Mouse (Mus musculus) small intestine, adult 2 months (tissue): Measurements from ENCODE around the gene Trim67. TPM values are rescaled to one million over a fixed set of nuclear protein-coding genes. Genes with fewer than 3 reads are reported as not detected.

Experiments used
- H3K27ac ChIP-seq: fragments of 200-500 bp; 2 replicates; pipeline ENCODE4 v1.5.1; 2012; ENCODE audit warnings: low read depth, low read length, control low read depth, inconsistent platforms; ENCODE audit not compliant: insufficient read depth
- H3K27me3 ChIP-seq: fragments of 200-500 bp; 2 replicates; pipeline ENCODE4 v1.6.1; 2012; ENCODE audit warnings: mild to moderate bottlenecking, moderate library complexity, low read length, inconsistent platforms; ENCODE audit not compliant: control insufficient read depth, insufficient read depth
- H3K36me3 ChIP-seq: fragments of 200-500 bp; 2 replicates; pipeline ENCODE4 v1.6.1; 2012; ENCODE audit warnings: mild to moderate bottlenecking, low read length, control low read depth, inconsistent platforms; ENCODE audit not compliant: control insufficient read depth, insufficient read depth
- H3K4me1 ChIP-seq: fragments of 200-500 bp; 2 replicates; pipeline ENCODE4 v1.6.1; 2012; ENCODE audit warnings: low read length, inconsistent platforms, mixed read lengths; ENCODE audit not compliant: control insufficient read depth, insufficient read depth, insufficient read length
- H3K4me3 ChIP-seq: fragments of 200-500 bp; 2 replicates; pipeline ENCODE4 v1.5.1; 2012; ENCODE audit warnings: low read depth, mild to moderate bottlenecking, control low read depth, inconsistent platforms, low read length, moderate library complexity
- CTCF ChIP-seq: fragments of 200-500 bp; IDR thresholded peaks from 2 replicates; pipeline ENCODE4 v1.5.1; 2012; ENCODE audit warnings: low read depth, mild to moderate bottlenecking, control low read depth, inconsistent platforms, low read length, moderate library complexity, mixed read lengths; ENCODE audit not compliant: insufficient replicate concordance, insufficient read length; ENCODE audit errors: extremely low read depth
- POLR2A ChIP-seq: fragments of 200-500 bp; IDR thresholded peaks from 2 replicates; pipeline ENCODE4 v1.6.1; 2012; ENCODE audit warnings: low read depth, mild to moderate bottlenecking, control low read depth, inconsistent platforms, low read length, moderate library complexity
- WGBS: fragments of 180-500 bp; shearing (Covaris S2); methylation state at CpG from one replicate; pipeline ENCODE4 v1.1.7; 2018; 5-methylcytosine and 5-hydroxymethylcytosine counted together
- polyA plus RNA-seq: library from polyadenylated mRNA; depleted of rRNA; stranded (reverse); fragments of >200 nt; gene quantifications from 2 replicates; pipeline ENCODE4 v1.2.3, GENCODE M21; 2012

Trim67 gene
- polyA plus RNA-seq, 1 experiment: 0.05 TPM

- no peaks in the 10 kb centered on the region for H3K36me3 ChIP-seq
- no peak overlapping the region for H3K4me3 ChIP-seq
- 0 out of 2 replicates have a peak, but pooled peaks cover 3% of the 10 kb centered on the region for H3K27me3 ChIP-seq
- H3K4me1 ChIP-seq: no peaks in the 10 kb centered on the region
- 34% methylated on average over 11 of the region's 11 CpGs for WGBS
- no peak overlapping the region for H3K27ac ChIP-seq
- TF ChIP-seq POLR2A: no peak
- TF ChIP-seq CTCF: no peak
These were observed 27.2 kb downstream of the Trim67 start for GRCm38 (mm10) chr8:124820125-124820524.

- H3K4me1 ChIP-seq: no peaks in the 10 kb centered on the region; the same call in none of the 2 replicates
- WGBS: 86% methylated on average over 6 of the region's 6 CpGs
- TF ChIP-seq CTCF: no peak
- H3K36me3 ChIP-seq: no peaks in the 10 kb centered on the region
- no peak overlapping the region for H3K4me3 ChIP-seq
- H3K27ac ChIP-seq: no peak overlapping the region
- H3K27me3 ChIP-seq: 0 out of 2 replicates have a peak, but pooled peaks cover 3% of the 10 kb centered on the region
These were observed 30.6 kb downstream of the Trim67 start for GRCm38 (mm10) chr8:124823497-124823896.

DNA sequence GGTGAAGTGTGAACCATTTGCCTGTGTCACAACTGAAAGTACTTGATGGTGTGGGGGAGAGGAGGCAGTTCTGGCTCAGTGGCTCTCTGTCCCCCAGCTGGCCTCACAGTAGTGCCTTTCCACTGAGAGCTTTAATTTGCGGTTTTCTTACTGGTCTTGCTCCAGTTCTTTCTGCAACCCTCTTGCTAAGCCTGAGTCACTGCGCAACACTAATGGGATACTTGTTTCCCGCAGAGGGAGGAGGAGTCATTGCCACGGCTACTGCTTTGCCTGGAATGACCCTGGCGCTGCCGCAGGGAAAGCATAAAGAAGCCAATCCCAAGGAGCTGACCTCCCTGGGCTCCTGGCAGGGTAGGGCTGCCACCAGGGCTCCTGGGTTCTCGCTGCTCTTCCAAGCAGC is 33.8 kb downstream of the Trim67 start:
- H3K27me3 ChIP-seq: no peaks in the 10 kb centered on the region
- 35% methylated on average over 7 of the region's 7 CpGs for WGBS
- H3K27ac ChIP-seq: no peak overlapping the region
- no peaks in the 10 kb centered on the region for H3K36me3 ChIP-seq
- H3K4me3 ChIP-seq: no peak overlapping the region
- H3K4me1 ChIP-seq: no peaks in the 10 kb centered on the region; the same call in none of the 2 replicates
- TF ChIP-seq POLR2A (no peak), CTCF (no peak)

GRCm38 (mm10) chr8:124827387-124827786 is 34.5 kb downstream of the Trim67 start:
- TF ChIP-seq CTCF (peak; percentile 79; the same call in 1 of the 2 replicates), POLR2A (no peak)
- no peaks in the 10 kb centered on the region for H3K36me3 ChIP-seq
- H3K27ac ChIP-seq: no peak overlapping the region
- H3K4me1 ChIP-seq: no peaks in the 10 kb centered on the region; the same call in none of the 2 replicates
- 5% methylated on average over 5 of the region's 5 CpGs for WGBS
- no peak overlapping the region for H3K4me3 ChIP-seq
- no peaks in the 10 kb centered on the region for H3K27me3 ChIP-seq

DNA sequence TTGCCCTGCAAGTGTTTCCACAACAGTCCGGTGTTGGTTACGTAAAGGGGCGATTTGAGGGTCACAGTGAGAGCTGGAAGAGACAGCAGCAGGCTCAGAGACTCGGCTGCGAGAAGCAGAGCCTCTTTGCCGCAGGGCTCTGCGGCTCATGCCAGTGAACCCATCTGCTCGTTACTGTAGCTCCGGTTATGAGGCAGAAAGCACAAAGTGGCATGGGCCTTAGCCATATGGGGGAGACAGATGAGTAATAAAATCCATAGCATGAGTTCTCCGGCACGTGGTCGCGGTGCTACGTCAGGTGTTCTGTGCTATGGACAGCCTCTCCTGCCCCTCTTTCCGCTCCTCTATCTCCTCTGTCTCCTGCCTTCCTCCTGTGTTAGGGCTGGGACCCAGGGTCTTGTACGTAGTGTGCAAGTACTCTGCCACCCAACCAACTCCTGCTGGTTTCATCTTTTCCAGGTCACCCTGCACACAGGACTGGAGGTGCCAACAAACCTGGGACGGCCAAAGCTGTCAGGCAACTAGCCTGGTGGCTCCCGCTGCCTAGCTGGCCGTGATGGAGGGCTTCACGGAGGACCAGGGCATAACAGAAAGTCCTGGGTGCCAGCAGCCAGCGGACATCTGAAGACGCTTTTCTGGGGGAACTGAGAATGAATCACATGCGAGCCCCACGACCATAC is 35.8 kb downstream of the Trim67 start:
- Histone ChIP-seq H3K27me3 (no peaks in the 10 kb centered on the region), H3K4me3 (no peak overlapping the region), H3K27ac (no peak overlapping the region), H3K4me1 (no peaks in the 10 kb centered on the region; the same call in none of the 2 replicates), H3K36me3 (no peaks in the 10 kb centered on the region)
- TF ChIP-seq CTCF (no peak), POLR2A (no peak)
- 81% methylated on average over 24 of the region's 24 CpGs for WGBS

GRCm38 (mm10) chr8:124830050-124830449 is 37.2 kb downstream of the Trim67 start:
- Histone ChIP-seq H3K4me1 (no peaks in the 10 kb centered on the region; the same call in none of the 2 replicates), H3K27ac (no peak overlapping the region), H3K36me3 (no peaks in the 10 kb centered on the region), H3K27me3 (no peaks in the 10 kb centered on the region), H3K4me3 (no peak overlapping the region)
- TF ChIP-seq POLR2A: no peak
- no peak for TF ChIP-seq CTCF
- 71% methylated on average over 13 of the region's 13 CpGs for WGBS

GRCm38 (mm10) chr8:124831531-124831930 is 38.6 kb downstream of the Trim67 start:
- no peak overlapping the region for H3K4me3 ChIP-seq
- WGBS: 73% methylated on average over 6 of the region's 6 CpGs
- H3K27me3 ChIP-seq: no peaks in the 10 kb centered on the region
- H3K36me3 ChIP-seq: no peaks in the 10 kb centered on the region
- H3K27ac ChIP-seq: no peak overlapping the region
- TF ChIP-seq CTCF: no peak
- no peak for TF ChIP-seq POLR2A
- no peaks in the 10 kb centered on the region; the same call in none of the 2 replicates for H3K4me1 ChIP-seq
